Mouse (Mus musculus): ENCODE results near the gene Myom3. TPM values are rescaled to one million over a fixed set of nuclear protein-coding genes. Genes with fewer than 3 reads are reported as not detected.

Gene Myom3
- polyA plus RNA-seq, 1 experiment from 2014 or later = 0.45 TPM

- ATAC-seq = no peak
- no peak overlapping the region for H3K4me3 ChIP-seq (ENCODE audit: low read depth, low read length)
- H3K4me1 ChIP-seq (ENCODE audit: control insufficient read depth, insufficient read depth, low read length) = no peaks in the 10 kb centered on the region
Measured at GRCm38 (mm10) chr4:135733901-135734300, 25.6 kb upstream of the Myom3 start.

GRCm38 (mm10) chr4:135736903-135737302 lies 22.6 kb upstream of the Myom3 start:
- H3K27ac ChIP-seq (ENCODE audit: low read length) = no peak overlapping the region

More at GRCm38 (mm10) chr4:135733901-135734300, 25.6 kb upstream of the Myom3 start:
- Histone ChIP-seq H3K9me3 (replicated peaks; ENCODE audit: control insufficient read depth, low read length, poor library complexity, severe bottlenecking) (no peaks in the 10 kb centered on the region), H3K36me3 (ENCODE audit: control insufficient read depth, insufficient read depth, low read length) (no peaks in the 10 kb centered on the region), H3K4me2 (ENCODE audit: low read length) (no peak overlapping the region), H3K27ac (ENCODE audit: low read length) (no peak overlapping the region), H3K9ac (ENCODE audit: low read depth, low read length) (no peak overlapping the region), H3K27me3 (ENCODE audit: control insufficient read depth, insufficient read depth, low read depth, low read length) (no peaks in the 10 kb centered on the region)
- WGBS = 96% methylated on average over 14 of the region's 14 CpGs

GRCm38 (mm10) chr4:135738237-135738636 lies 21.3 kb upstream of the Myom3 start:
- ATAC-seq = no peak
- 58% methylated on average over 5 of the region's 5 CpGs for WGBS
- no peak overlapping the region for H3K4me2 ChIP-seq (ENCODE audit: low read length)
- no peaks in the 10 kb centered on the region for H3K9me3 ChIP-seq (replicated peaks; ENCODE audit: control insufficient read depth, low read length, poor library complexity, severe bottlenecking)
- H3K27me3 ChIP-seq (ENCODE audit: control insufficient read depth, insufficient read depth, low read depth, low read length) = no peaks in the 10 kb centered on the region
- no peaks in the 10 kb centered on the region for H3K36me3 ChIP-seq (ENCODE audit: control insufficient read depth, insufficient read depth, low read length)
- H3K4me1 ChIP-seq (ENCODE audit: control insufficient read depth, insufficient read depth, low read length) = no peaks in the 10 kb centered on the region
- H3K4me3 ChIP-seq (ENCODE audit: low read depth, low read length) = no peak overlapping the region
- H3K9ac ChIP-seq (ENCODE audit: low read depth, low read length) = no peak overlapping the region
- H3K27ac ChIP-seq (ENCODE audit: low read length) = no peak overlapping the region

More at GRCm38 (mm10) chr4:135736903-135737302, 22.6 kb upstream of the Myom3 start:
- Histone ChIP-seq H3K4me2 (ENCODE audit: low read length) (no peak overlapping the region), H3K4me1 (ENCODE audit: control insufficient read depth, insufficient read depth, low read length) (no peaks in the 10 kb centered on the region), H3K9me3 (replicated peaks; ENCODE audit: control insufficient read depth, low read length, poor library complexity, severe bottlenecking) (no peaks in the 10 kb centered on the region), H3K9ac (ENCODE audit: low read depth, low read length) (no peak overlapping the region), H3K4me3 (ENCODE audit: low read depth, low read length) (no peak overlapping the region), H3K36me3 (ENCODE audit: control insufficient read depth, insufficient read depth, low read length) (no peaks in the 10 kb centered on the region), H3K27me3 (ENCODE audit: control insufficient read depth, insufficient read depth, low read depth, low read length) (no peaks in the 10 kb centered on the region)
- WGBS = 90% methylated on average over 3 of the region's 3 CpGs
- ATAC-seq = no peak

GRCm38 (mm10) chr4:135739148-135739547 lies 20.4 kb upstream of the Myom3 start:
- no peaks in the 10 kb centered on the region for H3K27me3 ChIP-seq (ENCODE audit: control insufficient read depth, insufficient read depth, low read depth, low read length)
- no peak for ATAC-seq
- H3K9me3 ChIP-seq (replicated peaks; ENCODE audit: control insufficient read depth, low read length, poor library complexity, severe bottlenecking) = no peaks in the 10 kb centered on the region
- no peaks in the 10 kb centered on the region for H3K36me3 ChIP-seq (ENCODE audit: control insufficient read depth, insufficient read depth, low read length)
- no peak overlapping the region for H3K4me2 ChIP-seq (ENCODE audit: low read length)
- H3K4me1 ChIP-seq (ENCODE audit: control insufficient read depth, insufficient read depth, low read length) = no peaks in the 10 kb centered on the region
- H3K27ac ChIP-seq (ENCODE audit: low read length) = no peak overlapping the region
- no peak overlapping the region for H3K9ac ChIP-seq (ENCODE audit: low read depth, low read length)
- 65% methylated on average over 7 of the region's 7 CpGs for WGBS
- no peak overlapping the region for H3K4me3 ChIP-seq (ENCODE audit: low read depth, low read length)

GRCm38 (mm10) chr4:135739672-135740071 lies 19.8 kb upstream of the Myom3 start:
- 93% methylated on average over 14 of the region's 14 CpGs for WGBS
- H3K27me3 ChIP-seq (ENCODE audit: control insufficient read depth, insufficient read depth, low read depth, low read length) = no peaks in the 10 kb centered on the region
- no peak overlapping the region for H3K27ac ChIP-seq (ENCODE audit: low read length)
- no peaks in the 10 kb centered on the region for H3K9me3 ChIP-seq (replicated peaks; ENCODE audit: control insufficient read depth, low read length, poor library complexity, severe bottlenecking)
- H3K4me3 ChIP-seq (ENCODE audit: low read depth, low read length) = no peak overlapping the region
- H3K36me3 ChIP-seq (ENCODE audit: control insufficient read depth, insufficient read depth, low read length) = no peaks in the 10 kb centered on the region
- no peak overlapping the region for H3K9ac ChIP-seq (ENCODE audit: low read depth, low read length)
- H3K4me1 ChIP-seq (ENCODE audit: control insufficient read depth, insufficient read depth, low read length) = no peaks in the 10 kb centered on the region
- no peak overlapping the region for H3K4me2 ChIP-seq (ENCODE audit: low read length)
- ATAC-seq = no peak

GRCm38 (mm10) chr4:135743520-135743919 lies 16.0 kb upstream of the Myom3 start:
- Histone ChIP-seq H3K4me2 (ENCODE audit: low read length) (no peak overlapping the region), H3K36me3 (ENCODE audit: control insufficient read depth, insufficient read depth, low read length) (no peaks in the 10 kb centered on the region), H3K27ac (ENCODE audit: low read length) (no peak overlapping the region), H3K27me3 (ENCODE audit: control insufficient read depth, insufficient read depth, low read depth, low read length) (no peaks in the 10 kb centered on the region), H3K4me3 (ENCODE audit: low read depth, low read length) (no peak overlapping the region), H3K9me3 (replicated peaks; ENCODE audit: control insufficient read depth, low read length, poor library complexity, severe bottlenecking) (no peaks in the 10 kb centered on the region), H3K9ac (ENCODE audit: low read depth, low read length) (no peak overlapping the region), H3K4me1 (ENCODE audit: control insufficient read depth, insufficient read depth, low read length) (no peaks in the 10 kb centered on the region)
- WGBS = 61% methylated on average over 6 of the region's 6 CpGs
- no peak for ATAC-seq

GRCm38 (mm10) chr4:135744726-135745448 lies 14.6 kb upstream of the Myom3 start:
- WGBS = 68% methylated on average over 16 of the region's 16 CpGs
- H3K4me3 ChIP-seq (ENCODE audit: low read depth, low read length) = no peak overlapping the region

GRCm38 (mm10) chr4:135745613-135746012 lies 13.9 kb upstream of the Myom3 start:
- Histone ChIP-seq H3K27ac (ENCODE audit: low read length) (no peak overlapping the region), H3K4me3 (ENCODE audit: low read depth, low read length) (no peak overlapping the region), H3K4me2 (ENCODE audit: low read length) (no peak overlapping the region), H3K4me1 (ENCODE audit: control insufficient read depth, insufficient read depth, low read length) (no peaks in the 10 kb centered on the region), H3K9me3 (replicated peaks; ENCODE audit: control insufficient read depth, low read length, poor library complexity, severe bottlenecking) (no peaks in the 10 kb centered on the region), H3K9ac (ENCODE audit: low read depth, low read length) (no peak overlapping the region), H3K27me3 (ENCODE audit: control insufficient read depth, insufficient read depth, low read depth, low read length) (no peaks in the 10 kb centered on the region), H3K36me3 (ENCODE audit: control insufficient read depth, insufficient read depth, low read length) (no peaks in the 10 kb centered on the region)
- ATAC-seq = no peak
- WGBS = 80% methylated on average over 10 of the region's 10 CpGs

More at GRCm38 (mm10) chr4:135744726-135745448, 14.6 kb upstream of the Myom3 start:
- no peaks in the 10 kb centered on the region for H3K4me1 ChIP-seq (ENCODE audit: control insufficient read depth, insufficient read depth, low read length)
- H3K9ac ChIP-seq (ENCODE audit: low read depth, low read length) = no peak overlapping the region
- no peak overlapping the region for H3K4me2 ChIP-seq (ENCODE audit: low read length)
- no peaks in the 10 kb centered on the region for H3K9me3 ChIP-seq (replicated peaks; ENCODE audit: control insufficient read depth, low read length, poor library complexity, severe bottlenecking)
- ATAC-seq = no peak
- H3K27ac ChIP-seq (ENCODE audit: low read length) = no peak overlapping the region
- H3K36me3 ChIP-seq (ENCODE audit: control insufficient read depth, insufficient read depth, low read length) = no peaks in the 10 kb centered on the region
- no peaks in the 10 kb centered on the region for H3K27me3 ChIP-seq (ENCODE audit: control insufficient read depth, insufficient read depth, low read depth, low read length)

GRCm38 (mm10) chr4:135750896-135751295 lies 8.6 kb upstream of the Myom3 start:
- no peak overlapping the region for H3K9ac ChIP-seq (ENCODE audit: low read depth, low read length)
- no peaks in the 10 kb centered on the region for H3K9me3 ChIP-seq (replicated peaks; ENCODE audit: control insufficient read depth, low read length, poor library complexity, severe bottlenecking)
- H3K4me1 ChIP-seq (ENCODE audit: control insufficient read depth, insufficient read depth, low read length) = no peaks in the 10 kb centered on the region
- H3K27ac ChIP-seq (ENCODE audit: low read length) = no peak overlapping the region
- ATAC-seq = no peak
- no peak overlapping the region for H3K4me2 ChIP-seq (ENCODE audit: low read length)
- no peak overlapping the region for H3K4me3 ChIP-seq (ENCODE audit: low read depth, low read length)
- no peaks in the 10 kb centered on the region for H3K27me3 ChIP-seq (ENCODE audit: control insufficient read depth, insufficient read depth, low read depth, low read length)
- H3K36me3 ChIP-seq (ENCODE audit: control insufficient read depth, insufficient read depth, low read length) = no peaks in the 10 kb centered on the region
- WGBS = 82% methylated on average over 8 of the region's 8 CpGs

Data from midbrain, embryonic 16.5 days (tissue).